Mouse (Mus musculus) megakaryocyte, embryonic 14.5 days (primary cell): Measurements from ENCODE around the gene Prkce.

Source experiments
- FLI1 ChIP-seq: IDR thresholded peaks from 2 replicates; pipeline ENCODE4 v1.6.1; 2012; ENCODE audit warnings: low read length, inconsistent platforms, mixed read lengths
- GATA1 ChIP-seq: IDR thresholded peaks from 3 replicates; pipeline ENCODE4 v1.6.1; 2012; ENCODE audit warnings: mixed read lengths, low read length, inconsistent platforms, borderline replicate concordance

DNA sequence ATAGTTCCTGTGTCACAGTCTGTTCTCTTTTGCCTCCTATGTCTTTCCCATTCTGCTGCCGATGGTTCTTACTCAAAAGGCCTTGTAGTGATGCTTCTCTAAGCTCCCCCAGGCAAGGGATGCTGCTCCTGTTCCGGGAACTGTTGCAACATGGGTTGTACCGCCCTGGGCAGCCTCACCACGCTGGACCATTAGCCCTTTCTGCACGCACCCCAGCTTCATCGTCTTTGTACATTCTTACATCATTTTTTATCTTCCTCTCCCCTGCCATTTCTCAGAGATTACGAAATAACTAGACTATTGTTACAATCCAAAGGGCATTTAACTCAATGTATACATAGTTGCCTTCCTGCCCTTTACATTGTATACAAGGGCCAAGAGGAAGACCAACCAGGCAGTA, 3.2 kb upstream of the Prkce start:
- TF ChIP-seq GATA1 = no peak
- no peak for TF ChIP-seq FLI1
